Mouse (Mus musculus) embryo, embryonic 10.5 days (tissue): ENCODE data around the gene H13.

Source experiments
- DNase-seq: peaks from one replicate; pipeline ENCODE4 v3.0.0-alpha.2; 2015; ENCODE audit warnings: low spot score

The H13 gene

GRCm38 (mm10) chr2:152734984-152735383 is 65.7 kb downstream of the H13 start:
- peak; percentile 99 for DNase-seq

GRCm38 (mm10) chr2:152736090-152736601 is 66.9 kb downstream of the H13 start, which contains the start of gene Id1:
Gene Id1 (plus strand): TSS chr2:152736251.
- DNase-seq: peak; percentile 99

GRCm38 (mm10) chr2:152736748-152737147 is 67.5 kb downstream of the H13 start:
- peak; percentile 68 for DNase-seq

- DNase-seq: peak; percentile 76
These were observed 68.3 kb downstream of the H13 start for GRCm38 (mm10) chr2:152737306-152738221.

- DNase-seq: no peak
These were observed 69.1 kb downstream of the H13 start for GRCm38 (mm10) chr2:152738341-152738740.

- peak; percentile 85 for DNase-seq
These were observed 70.0 kb downstream of the H13 start for GRCm38 (mm10) chr2:152739031-152739841.

GRCm38 (mm10) chr2:152739842-152740260 is 70.6 kb downstream of the H13 start:
- DNase-seq: no peak

GRCm38 (mm10) chr2:152740490-152740889 is 71.2 kb downstream of the H13 start:
- no peak for DNase-seq

GRCm38 (mm10) chr2:152741153-152742041 is 72.1 kb downstream of the H13 start:
- DNase-seq: no peak

GRCm38 (mm10) chr2:152742435-152742834 is 73.2 kb downstream of the H13 start:
- DNase-seq: peak; percentile 87

GRCm38 (mm10) chr2:152753944-152754711 is 84.9 kb downstream of the H13 start, which contains the start of gene Cox4i2:
Gene Cox4i2 (plus strand): TSS chr2:152754173.
- DNase-seq: no peak

GRCm38 (mm10) chr2:152756474-152757393 is 87.5 kb downstream of the H13 start:
- no peak for DNase-seq

GRCm38 (mm10) chr2:152757478-152757877 is 88.2 kb downstream of the H13 start:
- DNase-seq: no peak
